Mouse (Mus musculus) ES-Bruce4 (cell line): Measurements from ENCODE around the gene Noto.

Experiments
- CTCF ChIP-seq: IDR thresholded peaks from one replicate; pipeline ENCODE4 v1.8.1; 2011; ENCODE audit warnings: low read depth, low read length
- EP300 ChIP-seq: IDR thresholded peaks from 2 replicates; pipeline ENCODE4 v1.6.1; 2011; ENCODE audit warnings: low read depth, low read length; ENCODE audit not compliant: insufficient read depth
- POLR2A ChIP-seq: IDR thresholded peaks from one replicate; pipeline ENCODE4 v1.8.1; 2011; ENCODE audit warnings: low read length; ENCODE audit not compliant: insufficient read depth

- no peak for TF ChIP-seq CTCF
- no peak for TF ChIP-seq POLR2A
- TF ChIP-seq EP300: no peak
These were observed 24.0 kb upstream of the Noto start for GRCm38 (mm10) chr6:85399715-85400114.
